Mouse (Mus musculus): ENCODE measurements at regions not wholly inside any gene's neighbourhood (a gene's known extent, or its start where the extent isn't known, plus 50 kb on each side); places are given as distances from the start of the nearest gene placed in this dataset.

- DNase-seq (ENCODE audit: low spot score): no peak
Measured at GRCm38 (mm10) chr1:77258730-77259310, 256.1 kb downstream of the Epha4 start.

GRCm38 (mm10) chr1:77259789-77260188 lies 255.1 kb downstream of the Epha4 start:
- DNase-seq (ENCODE audit: low spot score): no peak

GRCm38 (mm10) chr1:77261678-77262077 lies 253.2 kb downstream of the Epha4 start:
- DNase-seq (ENCODE audit: low spot score): no peak

GRCm38 (mm10) chr1:77265677-77266076 lies 249.2 kb downstream of the Epha4 start:
- DNase-seq (ENCODE audit: low spot score): no peak

- no peak for DNase-seq (ENCODE audit: low spot score)
Measured at GRCm38 (mm10) chr1:77267311-77268003, 247.4 kb downstream of the Epha4 start.

GRCm38 (mm10) chr1:77275297-77275696 lies 239.6 kb downstream of the Epha4 start:
- no peak for DNase-seq (ENCODE audit: low spot score)

GRCm38 (mm10) chr1:77279566-77279965 lies 235.3 kb downstream of the Epha4 start:
- DNase-seq (ENCODE audit: low spot score): no peak

- DNase-seq (ENCODE audit: low spot score): no peak
Measured at GRCm38 (mm10) chr1:77280373-77281038, 234.4 kb downstream of the Epha4 start.

GRCm38 (mm10) chr1:77281741-77282140 lies 233.1 kb downstream of the Epha4 start:
- DNase-seq (ENCODE audit: low spot score): no peak

- no peak for DNase-seq (ENCODE audit: low spot score)
Measured at GRCm38 (mm10) chr1:77298713-77299132, 216.2 kb downstream of the Epha4 start.

- no peak for DNase-seq (ENCODE audit: low spot score)
Measured at GRCm38 (mm10) chr1:77300806-77301205, 214.1 kb downstream of the Epha4 start.

- DNase-seq (ENCODE audit: low spot score): no peak
Measured at GRCm38 (mm10) chr1:77304770-77305169, 210.1 kb downstream of the Epha4 start.

- DNase-seq (ENCODE audit: low spot score): no peak
Measured at GRCm38 (mm10) chr1:77307745-77308144, 207.1 kb downstream of the Epha4 start.

- DNase-seq (ENCODE audit: low spot score): no peak
Measured at GRCm38 (mm10) chr1:77313119-77313518, 201.8 kb downstream of the Epha4 start.

GRCm38 (mm10) chr1:77315347-77315746 lies 199.5 kb downstream of the Epha4 start:
- no peak for DNase-seq (ENCODE audit: low spot score)

GRCm38 (mm10) chr1:77316198-77316597 lies 198.7 kb downstream of the Epha4 start:
- no peak for DNase-seq (ENCODE audit: low spot score)

Measured in testis, postnatal 14 days (tissue).